Mouse (Mus musculus) left cerebral cortex, postnatal 14 days (tissue): Measurements from ENCODE around the gene U2af2. TPM values are rescaled to one million over a fixed set of nuclear protein-coding genes. Genes with fewer than 3 reads are reported as not detected.

Experiments
- DNase-seq, 2 experiments: peaks; one replicate each; pipeline ENCODE4 v3.0.0; 2021 to 2022; ENCODE audit warnings: low spot score in 2 of 2, mixed read lengths in 1 of 2
- intact Hi-C: fragments of 180-260 bp; cut with DNase I; formaldehyde crosslinking; loops from one replicate; pipeline ENCODE4 v1.15.1; 2025
- microRNA-seq, 2 experiments: library from miRNA; unstranded; fragments of <30 nt; microRNA quantifications; one replicate each; pipeline ENCODE4 v1.2.0; 2022
- total RNA-seq, 2 experiments: library from RNA; stranded (reverse); gene quantifications; 2 replicates each; pipeline ENCODE4 v1.2.3; 2021

U2af2 gene
- total RNA-seq, 2 experiments from 2014 or later, result 166 to 173 TPM

DNA sequence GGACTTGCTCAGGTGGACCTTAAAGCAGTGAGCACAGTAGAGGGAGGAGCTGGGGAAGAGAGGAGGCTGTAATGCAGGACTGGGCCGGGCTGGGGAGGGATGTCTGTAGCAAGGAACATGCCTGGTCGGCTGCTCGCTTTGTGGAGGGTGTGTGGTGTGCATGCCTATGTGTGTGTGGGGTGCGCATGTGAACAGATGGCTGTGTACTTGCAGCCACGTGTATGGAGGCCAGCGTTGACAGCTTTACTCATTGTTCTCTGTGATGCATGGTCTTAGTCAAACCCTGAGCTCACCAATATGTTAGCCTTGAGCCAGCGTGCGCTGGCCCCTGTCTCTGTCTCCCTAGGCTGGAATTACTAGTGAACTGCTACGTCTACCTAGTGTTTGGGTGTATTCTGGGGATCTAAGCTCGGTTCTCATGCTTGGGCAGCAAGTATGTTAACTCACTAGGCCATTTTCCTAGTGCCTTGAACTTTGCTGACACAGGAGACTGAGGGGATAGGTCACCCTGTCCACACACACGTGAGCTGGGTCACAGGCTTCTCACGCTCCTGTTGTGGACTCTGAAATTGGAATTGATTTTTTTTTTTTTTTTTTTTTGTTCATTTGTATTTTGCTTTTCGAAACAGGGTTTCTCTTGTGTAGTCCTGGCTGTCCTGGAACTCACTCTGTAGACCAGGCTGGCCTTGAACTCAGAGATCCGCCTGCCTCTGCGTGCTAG lies 29.2 kb downstream of the U2af2 start:
- DNase-seq, result peak in 1 of 2 experiments; percentile 66
- intact Hi-C loops, result no loop called here

DNA sequence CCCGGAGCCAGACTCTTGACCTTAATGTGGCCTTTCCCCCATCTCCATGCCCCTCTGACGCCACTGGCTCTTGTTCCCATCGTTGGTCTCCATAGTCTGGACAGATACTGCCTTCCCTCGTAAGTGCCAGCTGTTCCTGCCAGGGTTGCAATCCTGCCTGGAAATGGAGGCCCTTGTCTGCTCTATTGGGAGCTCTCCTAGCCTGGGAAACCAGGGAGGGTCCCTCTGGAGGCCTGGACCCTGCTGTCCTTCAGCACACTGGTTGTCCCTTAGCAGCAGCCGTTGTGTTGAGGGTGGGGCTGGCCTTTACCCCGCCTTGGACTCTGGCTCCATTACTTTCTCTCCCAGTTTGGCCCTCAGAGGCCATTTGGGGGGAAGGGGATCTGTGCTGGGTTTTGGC lies 30.4 kb downstream of the U2af2 start:
- intact Hi-C loops, result no loop called here
- DNase-seq, result no peak

DNA sequence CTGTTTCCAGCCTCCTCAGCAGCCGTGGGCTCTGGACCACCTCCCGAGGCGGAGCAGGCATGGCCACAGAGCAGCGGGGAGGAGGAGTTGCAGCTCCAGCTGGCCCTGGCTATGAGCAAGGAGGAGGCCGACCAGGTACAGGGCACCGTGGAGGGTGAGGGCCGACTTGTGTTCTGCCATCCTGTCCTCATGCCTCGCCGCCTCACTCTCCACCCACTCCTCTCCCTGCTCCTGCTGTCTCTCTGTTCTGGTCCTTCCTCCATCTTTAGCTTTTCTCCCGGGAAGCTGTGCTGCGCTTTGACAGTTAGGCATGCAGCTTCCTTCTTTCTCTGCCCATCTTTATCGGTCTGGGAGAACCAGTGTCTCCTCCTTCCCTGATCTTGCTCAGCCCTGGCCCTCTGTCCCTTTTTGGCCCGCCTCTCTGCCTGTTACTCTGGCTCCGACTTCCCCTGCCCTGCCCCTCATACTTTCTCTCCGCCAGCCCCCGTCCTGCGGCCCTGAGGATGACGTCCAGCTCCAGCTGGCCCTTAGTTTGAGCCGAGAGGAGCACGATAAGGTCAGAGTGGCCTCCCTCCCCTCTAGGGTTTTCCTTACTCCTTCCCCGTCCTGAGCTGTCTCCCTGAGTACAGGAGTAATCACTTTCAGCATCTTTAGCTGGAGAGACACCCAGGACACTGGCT lies 31.0 kb downstream of the U2af2 start:
- intact Hi-C loops, result no loop called here

DNA sequence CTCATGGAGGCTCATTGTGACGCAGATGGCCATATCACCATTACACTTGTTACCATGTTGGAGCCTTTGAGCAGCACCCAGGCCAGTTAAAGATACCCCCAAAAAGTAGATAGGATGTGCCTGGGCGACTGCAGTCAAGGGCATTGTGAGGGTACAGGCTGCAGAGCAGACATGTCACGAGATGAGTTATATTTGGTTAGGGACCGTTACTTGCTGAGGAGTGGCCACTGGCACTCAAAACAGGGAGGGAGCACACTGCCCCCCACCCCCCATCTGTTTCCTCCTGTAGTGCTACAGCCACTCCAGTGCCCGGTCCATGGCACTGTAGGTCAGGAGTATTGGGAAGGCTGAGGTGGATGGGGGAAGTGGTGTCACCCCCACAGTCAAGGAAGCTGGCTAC lies 36.8 kb downstream of the U2af2 start:
- intact Hi-C loops, result no loop called here
- DNase-seq, result no peak

More for the DNA sequence above, 31.0 kb downstream of the U2af2 start:
- no peak for DNase-seq

DNA sequence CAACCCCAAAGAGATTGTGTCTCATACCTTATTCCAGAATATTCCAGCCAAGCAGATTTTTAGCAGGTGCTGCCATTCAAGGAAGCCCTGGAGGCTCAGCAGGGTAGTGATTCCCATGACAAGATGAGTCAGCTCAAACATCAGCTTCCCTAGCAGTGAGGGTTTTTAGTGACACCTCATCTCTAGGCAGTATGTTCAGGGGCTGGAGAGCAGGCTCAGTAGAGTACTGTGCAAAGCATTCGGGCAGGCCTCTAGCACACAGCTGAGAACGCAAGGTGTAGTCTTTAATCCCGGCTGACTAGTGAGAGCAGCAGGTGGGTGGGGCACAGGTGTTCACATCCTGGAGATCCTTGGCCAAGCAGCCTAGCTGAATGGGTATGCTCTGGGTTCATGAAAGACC lies 37.9 kb downstream of the U2af2 start:
- DNase-seq, result peak in 1 of 2 experiments; percentile 42
- intact Hi-C loops, result no loop called here

DNA sequence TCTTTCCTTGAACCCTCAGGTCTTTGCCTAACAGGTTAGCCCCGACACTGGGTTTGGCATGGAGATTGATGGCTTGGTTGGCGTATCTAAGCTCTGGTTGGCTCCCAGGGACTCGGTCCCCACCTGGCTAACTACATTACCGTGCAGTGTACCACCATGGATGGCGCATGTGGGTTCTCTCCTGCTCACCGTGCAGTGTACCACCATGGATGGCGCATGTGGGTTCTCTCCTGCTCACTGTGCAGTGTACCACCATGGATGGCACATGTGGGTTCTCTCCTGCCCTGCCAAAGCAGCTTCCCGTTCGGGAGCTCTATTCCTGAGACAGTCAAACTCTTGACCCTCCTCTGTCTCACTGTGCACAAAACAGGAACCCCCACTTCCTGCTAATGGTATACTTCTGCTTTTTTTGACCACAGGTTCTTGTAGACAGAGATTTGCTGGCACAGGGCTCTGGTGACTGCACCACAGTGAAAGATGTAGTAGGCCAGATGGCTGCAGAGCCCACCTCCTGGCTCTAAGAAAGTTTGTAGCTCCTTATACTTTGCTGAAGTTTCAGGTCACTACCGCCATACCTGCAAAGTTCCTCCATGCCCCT lies 39.2 kb downstream of the U2af2 start:
- peak in 1 of 2 experiments; percentile 61 for DNase-seq

DNA sequence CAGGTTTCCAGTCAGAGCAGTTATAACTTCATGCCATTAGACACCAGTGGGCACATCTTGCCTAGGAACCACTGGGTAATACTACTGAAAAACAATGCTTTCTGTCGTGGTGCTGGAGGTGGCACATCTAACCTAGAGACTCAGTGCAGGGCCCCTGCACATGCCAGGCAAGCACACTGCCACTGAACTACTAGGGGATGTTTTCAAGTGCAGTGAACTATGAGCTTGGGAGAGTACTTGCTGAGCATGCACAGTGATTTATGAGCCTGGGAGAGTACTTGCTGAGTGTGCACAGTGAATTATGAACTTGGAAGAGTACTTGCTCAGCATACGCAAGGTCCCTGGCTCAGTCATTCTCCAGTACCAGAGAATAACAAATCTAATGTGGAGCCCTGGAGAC lies 40.6 kb downstream of the U2af2 start:
- DNase-seq, result no peak
- intact Hi-C loops, result no loop called here

More for the DNA sequence above, 39.2 kb downstream of the U2af2 start:
- intact Hi-C loops, result no loop called here

DNA sequence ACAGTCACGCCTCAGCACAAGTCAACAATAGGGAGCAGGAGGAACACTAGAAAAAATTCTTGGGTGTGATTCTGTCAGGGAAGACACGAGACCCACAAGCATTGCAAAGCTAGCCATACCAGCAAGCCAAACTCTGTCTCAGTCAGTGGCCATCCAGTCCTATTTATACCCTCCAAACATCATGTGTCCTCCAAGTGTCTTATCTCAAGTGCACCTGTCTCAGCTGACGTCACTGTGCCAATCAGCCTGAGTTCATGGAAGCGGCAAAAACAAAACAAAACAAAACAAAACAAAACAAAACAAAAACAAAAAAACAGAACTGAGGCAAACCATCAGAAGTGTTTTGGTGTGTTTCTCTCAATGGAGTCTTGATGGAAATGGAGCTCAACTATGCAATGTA lies 46.3 kb downstream of the U2af2 start:
- intact Hi-C loops, result no loop called here
- no peak for DNase-seq

DNA sequence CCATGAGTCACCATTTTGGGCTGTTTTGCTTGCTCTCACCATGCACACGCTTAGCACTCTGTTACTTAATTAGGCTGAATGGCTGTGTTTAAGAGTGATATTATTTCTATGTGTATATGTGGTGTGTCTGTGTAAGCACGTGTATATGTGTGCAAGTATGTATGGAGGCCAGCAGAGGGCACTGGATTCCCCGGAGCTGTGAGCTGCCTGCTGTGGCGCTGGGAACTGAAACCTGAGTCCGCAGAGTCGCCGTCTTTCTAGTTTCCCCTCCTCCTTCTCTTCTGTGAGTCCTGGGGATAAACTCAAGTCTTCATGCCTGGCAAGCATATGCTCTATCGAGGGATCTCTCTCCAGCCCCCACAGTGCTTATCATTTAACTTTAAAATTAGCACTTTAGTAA lies 47.4 kb downstream of the U2af2 start:
- intact Hi-C loops, result no loop called here
- DNase-seq, result no peak

DNA sequence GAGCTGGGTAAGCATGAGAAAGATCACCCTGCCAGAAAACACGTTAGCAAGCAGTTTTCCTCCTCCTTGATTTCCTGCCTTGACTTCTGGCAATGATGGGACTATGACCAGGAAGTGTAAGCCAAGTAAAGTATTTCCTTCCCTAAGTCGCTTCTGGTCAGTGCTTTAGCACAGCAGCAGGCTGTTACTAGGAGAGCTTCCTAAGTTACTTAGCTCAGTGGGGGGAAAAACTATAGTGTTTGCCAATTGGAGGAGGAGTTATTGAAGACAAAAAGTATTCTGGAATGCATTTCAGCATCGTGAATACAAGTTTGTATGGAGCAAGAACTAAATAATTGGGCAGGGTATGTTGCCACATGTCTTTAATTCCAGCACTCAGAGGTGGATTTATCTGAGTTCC lies 50.8 kb downstream of the U2af2 start:
- intact Hi-C loops, result no loop called here
- no peak for DNase-seq

DNA sequence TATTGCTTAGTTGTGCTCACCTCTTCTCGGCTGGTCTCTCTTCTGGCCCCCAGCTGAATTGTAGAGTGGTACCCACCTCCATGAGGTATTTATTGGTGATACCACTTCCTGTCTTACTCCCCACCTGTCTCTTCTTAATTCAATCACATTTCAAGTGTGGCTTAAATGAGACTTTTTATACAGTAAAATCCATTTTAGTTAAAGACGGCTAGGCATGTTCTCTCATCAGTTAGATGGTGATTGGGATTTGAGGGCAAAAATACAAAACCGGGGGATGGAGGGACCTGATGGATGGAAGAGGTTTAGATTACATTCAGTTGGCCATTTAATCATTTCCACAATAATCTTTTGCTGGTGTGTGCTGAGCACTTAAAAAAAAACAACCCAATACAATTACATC lies 54.9 kb downstream of the U2af2 start, which contains the start of gene Rfpl4:
Gene Rfpl4, minus strand, starts transcription at position 101 of the 400 bp plus-strand sequence.
- intact Hi-C loops, result no loop called here
- DNase-seq, result no peak

DNA sequence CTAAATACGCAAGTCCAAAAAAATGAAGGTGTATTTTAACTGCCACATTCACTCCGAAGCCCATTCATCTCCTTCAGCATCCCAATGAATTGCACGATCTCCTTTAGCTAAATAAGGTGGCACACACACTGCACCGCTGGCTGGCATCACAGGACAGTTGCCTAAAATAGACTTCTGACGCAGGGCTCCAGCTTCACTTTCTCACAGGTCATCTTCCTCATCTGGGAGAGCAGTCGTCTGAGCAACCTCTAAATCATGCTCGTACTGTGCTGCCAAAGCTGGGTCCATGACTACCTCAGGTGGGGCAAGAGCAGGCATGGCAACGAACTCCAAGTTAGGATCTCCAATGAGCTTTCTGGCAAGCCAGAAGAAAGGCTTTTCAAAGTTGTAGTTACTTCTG lies 63.1 kb downstream of the U2af2 start:
- intact Hi-C loops, result no loop called here
- no peak for DNase-seq

DNA sequence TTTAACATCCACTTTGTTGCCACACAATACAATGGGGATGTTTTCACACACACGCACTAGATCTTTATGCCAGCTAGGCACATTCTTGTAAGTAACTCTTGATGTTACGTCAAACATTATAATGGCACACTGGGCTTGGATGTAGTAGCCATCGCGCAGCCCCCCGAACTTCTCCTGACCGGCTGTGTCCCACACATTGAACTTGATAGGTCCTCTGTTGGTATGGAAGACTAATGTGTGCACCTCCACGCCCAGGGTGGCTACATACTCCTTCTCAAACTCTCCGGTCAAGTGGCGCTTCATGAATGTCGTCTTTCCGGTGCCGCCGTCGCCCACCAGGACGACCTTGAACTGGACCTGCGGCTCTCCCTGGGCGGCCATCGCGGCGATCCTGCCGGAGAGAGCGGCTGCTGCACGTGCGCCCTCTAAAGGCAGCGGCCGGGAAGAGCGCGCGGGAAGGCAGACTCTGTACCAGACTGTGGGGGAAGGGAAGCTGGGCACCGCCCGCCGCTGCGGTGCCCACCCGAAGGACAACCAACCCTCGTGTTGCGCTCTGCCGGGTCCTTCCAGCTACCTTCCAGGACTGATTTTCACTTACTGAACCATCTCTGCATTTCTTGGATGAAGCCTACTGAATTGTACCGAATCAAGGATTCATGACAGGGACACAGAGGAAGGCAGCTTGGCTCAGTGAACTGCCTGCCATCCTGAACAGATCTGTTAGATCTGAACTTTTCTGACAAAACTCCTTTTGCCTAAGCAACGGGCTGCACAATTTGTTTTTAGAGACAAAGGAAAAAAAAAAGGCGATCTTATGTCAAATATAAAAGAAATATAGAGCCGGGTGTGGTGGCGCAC lies 63.8 kb downstream of the U2af2 start, which contains the start of gene Rasl2-9:
Gene Rasl2-9, minus strand, starts transcription at position 402 of the 858 bp plus-strand sequence.
- DNase-seq, result peak; percentile 78 to 84

More for the DNA sequence above, 63.8 kb downstream of the U2af2 start, which contains the start of gene Rasl2-9:
- intact Hi-C loops, result no loop called here

Small RNAs within 50 kb of the gene (microRNA-seq; reads per million reads assigned to microRNA genes)
- gene Gm26217, result 0 reads per million in 2 experiments

Other genes with a start within 250 kb of the U2af2 start
- gene Ube2s, start 249.6 kb upstream of the U2af2 start, total RNA-seq, result 100 to 1,000 TPM; 115 to 145 TPM
- 100 to 1,000 TPM; 116 to 133 TPM for gene Shisa7, start 217.4 kb upstream of the U2af2 start, total RNA-seq
- 1 to 10 TPM; 4.6 to 5.0 TPM for gene Isoc2b, start 191.9 kb upstream of the U2af2 start, total RNA-seq
- gene Isoc2a, start 185.0 kb upstream of the U2af2 start, total RNA-seq, result 1 to 10 TPM; 7.5 to 8.6 TPM
- under 1 TPM; 0.29 to 0.34 TPM for gene Gm36210, start 155.6 kb upstream of the U2af2 start, total RNA-seq
- gene Zfp628, start 146.9 kb upstream of the U2af2 start, total RNA-seq, result 10 to 100 TPM; 14.5 to 16.3 TPM
- gene Nat14, start 140.1 kb upstream of the U2af2 start, total RNA-seq, result 10 to 100 TPM; 86.6 to 92.4 TPM
- 1 to 10 TPM; 2.3 to 2.9 TPM for gene Ssc5d, start 136.4 kb upstream of the U2af2 start, total RNA-seq
- under 1 TPM in 1 of 2 experiments, not detected in 1; 0.15 TPM for gene Sbk2, start 97.7 kb upstream of the U2af2 start, total RNA-seq
- gene Sbk3, start 91.0 kb upstream of the U2af2 start, total RNA-seq, result under 1 TPM; 0.42 to 0.55 TPM
- 10 to 100 TPM; 33.8 to 36.3 TPM for gene Zfp579, start 66.0 kb upstream of the U2af2 start, total RNA-seq
- gene Zfp524, start 47.7 kb upstream of the U2af2 start, total RNA-seq, result 1 to 10 TPM; 5.3 to 6.7 TPM
- 10 to 100 TPM; 24.9 to 25.3 TPM for gene Fiz1, start 47.4 kb upstream of the U2af2 start, total RNA-seq
- not detected for gene Gm44973, start 46.6 kb upstream of the U2af2 start, total RNA-seq
- gene Zfp865, start 41.8 kb upstream of the U2af2 start, total RNA-seq, result 10 to 100 TPM; 34.1 to 35.2 TPM
- gene Ccdc106, start 41.6 kb upstream of the U2af2 start, total RNA-seq, result 10 to 100 TPM; 65.7 to 68.5 TPM
- gene 4632433K11Rik, start 28.0 kb upstream of the U2af2 start, total RNA-seq, result not detected
- gene Zfp784, start 23.7 kb upstream of the U2af2 start, total RNA-seq, result 1 to 10 TPM; 5.4 TPM
- 10 to 100 TPM; 56.1 to 62.8 TPM for gene Zfp580, start 10.6 kb upstream of the U2af2 start, total RNA-seq
- 100 to 1,000 TPM; 429 to 432 TPM for gene Epn1, start 18.1 kb downstream of the U2af2 start, total RNA-seq
- not detected for gene Rfpl4, start 54.8 kb downstream of the U2af2 start, total RNA-seq
- under 1 TPM in 1 of 2 experiments, not detected in 1; 0.35 TPM for gene Rasl2-9, start 63.8 kb downstream of the U2af2 start, total RNA-seq
- gene Vmn1r55, start 87.5 kb downstream of the U2af2 start, total RNA-seq, result not detected
- not detected for gene Vmn1r56, start 134.6 kb downstream of the U2af2 start, total RNA-seq
- gene Vmn1r57, start 156.3 kb downstream of the U2af2 start, total RNA-seq, result not detected